Mouse (Mus musculus): ENCODE measurements around the gene Tm2d3. TPM values are rescaled to one million over a fixed set of nuclear protein-coding genes. Genes with fewer than 3 reads are reported as not detected.

Gene Tm2d3
- 71.6 and 72.1 TPM in 2 replicates for polyA plus RNA-seq (2014; fragmentation: Nextera tagmentation; extraction: Ambion mirVana)

DNA sequence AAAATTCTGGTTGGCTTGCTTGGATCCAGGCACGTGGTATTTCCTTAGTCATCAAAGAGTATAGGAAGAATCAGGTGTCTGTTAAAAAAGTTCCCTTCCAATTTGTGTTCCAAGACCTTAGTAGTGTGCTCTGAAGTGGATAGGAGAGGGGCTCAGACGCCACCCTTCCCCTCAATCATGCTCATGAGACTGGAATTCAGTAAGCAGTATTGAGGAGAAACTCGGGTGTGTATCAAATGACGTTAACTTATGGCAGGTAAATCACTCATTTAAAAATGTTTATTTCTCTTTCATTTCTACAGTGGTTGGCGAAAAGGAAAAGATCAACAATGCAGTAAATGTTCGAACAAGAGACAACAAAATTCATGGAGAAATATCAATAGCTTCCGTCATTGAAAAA, at the start of gene Tm2d3:
Gene Tm2d3, plus strand, starts transcription at position 301 of the 400 bp plus-strand sequence.
- Histone ChIP-seq H3K36me3 (ENCODE audit: control insufficient read depth, insufficient read depth, low read length) (no peaks in the 10 kb centered on the region), H3K4me1 (replicated peaks; ENCODE audit: control insufficient read depth, insufficient read depth, low read length) (0 out of 2 replicates have a peak, but pooled peaks cover 4% of the 10 kb centered on the region), H3K4me3 (ENCODE audit: low read depth, low read length) (no peak within 1 kb of the TSS), H3K4me2 (replicated peaks; ENCODE audit: low read depth, low read length) (no peak within 1 kb of the TSS), H3K9me3 (ENCODE audit: control insufficient read depth, low read length) (no peaks in the 10 kb centered on the region), H3K27ac (ENCODE audit: low read depth, low read length) (no peak within 1 kb of the TSS), H3K9ac (ENCODE audit: low read depth, low read length) (no peak within 1 kb of the TSS), H3K27me3 (ENCODE audit: control insufficient read depth, insufficient read depth, low read length) (no peaks in the 10 kb centered on the region)
- ATAC-seq (ENCODE audit: low FRiP score) (no peak), DNase-seq (ENCODE audit: low spot score) (no peak)
- 91% methylated on average over 7 of the region's 7 CpGs for WGBS

DNA sequence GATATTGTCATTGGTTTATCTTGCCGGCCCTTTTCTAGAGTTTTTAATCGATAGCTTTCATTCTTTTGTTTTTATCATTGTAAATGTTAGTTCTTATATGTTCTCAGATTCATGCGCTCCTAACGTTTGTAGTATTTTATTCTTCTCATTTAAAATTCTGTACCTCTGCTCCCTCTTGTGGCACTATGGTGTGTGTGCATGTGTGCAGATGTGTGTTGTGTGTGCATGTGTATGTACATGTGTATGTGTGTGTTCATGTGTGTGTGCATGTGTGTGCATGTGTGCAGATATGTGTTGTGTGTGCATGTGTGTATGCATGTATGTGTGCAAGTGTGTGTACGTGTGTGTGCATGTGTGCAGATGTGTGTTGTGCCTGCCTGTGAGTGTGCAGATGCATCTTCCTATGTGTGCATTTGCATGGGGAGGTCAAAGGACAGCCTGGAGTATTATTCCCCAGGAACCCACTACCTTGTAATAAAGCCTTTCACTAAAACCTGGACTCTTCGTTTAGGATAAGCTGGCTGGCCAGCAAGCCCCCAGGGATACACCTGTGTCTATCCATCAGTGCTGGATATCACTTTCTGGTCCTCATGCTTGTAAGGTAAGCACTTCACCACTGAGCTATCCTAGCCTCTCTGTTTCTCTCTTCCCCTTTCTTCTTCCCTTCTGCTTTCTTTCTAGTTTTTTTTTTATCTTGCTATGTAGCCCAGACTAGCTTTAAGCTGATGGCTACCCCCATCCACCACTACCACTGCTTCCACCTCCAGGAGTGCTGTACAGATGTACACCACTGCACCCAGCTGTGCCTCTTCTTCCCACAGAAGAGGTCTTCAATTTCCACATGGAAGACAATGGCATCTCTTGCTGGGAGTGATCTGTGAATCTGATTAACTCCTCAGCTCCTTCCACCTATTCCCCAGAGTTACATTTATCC, 48.3 kb upstream of the Tm2d3 start:
- Histone ChIP-seq H3K9ac (ENCODE audit: low read depth, low read length) (no peak overlapping the region), H3K9me3 (ENCODE audit: control insufficient read depth, low read length) (no peaks in the 10 kb centered on the region), H3K4me3 (ENCODE audit: low read depth, low read length) (no peak overlapping the region), H3K36me3 (ENCODE audit: control insufficient read depth, insufficient read depth, low read length) (no peaks in the 10 kb centered on the region), H3K27ac (ENCODE audit: low read depth, low read length) (no peak overlapping the region), H3K27me3 (ENCODE audit: control insufficient read depth, insufficient read depth, low read length) (peaks cover 4% of the 10 kb centered on the region; the same call in 1 of the 2 replicates), H3K4me2 (replicated peaks; ENCODE audit: low read depth, low read length) (no peak overlapping the region), H3K4me1 (replicated peaks; ENCODE audit: control insufficient read depth, insufficient read depth, low read length) (no peaks in the 10 kb centered on the region)
- whole genome bisulfite sequencing = 77% methylated on average over 6 of the region's 6 CpGs
- DNase-seq (ENCODE audit: low spot score) (peak; percentile 16), ATAC-seq (ENCODE audit: low FRiP score) (no peak)

DNA sequence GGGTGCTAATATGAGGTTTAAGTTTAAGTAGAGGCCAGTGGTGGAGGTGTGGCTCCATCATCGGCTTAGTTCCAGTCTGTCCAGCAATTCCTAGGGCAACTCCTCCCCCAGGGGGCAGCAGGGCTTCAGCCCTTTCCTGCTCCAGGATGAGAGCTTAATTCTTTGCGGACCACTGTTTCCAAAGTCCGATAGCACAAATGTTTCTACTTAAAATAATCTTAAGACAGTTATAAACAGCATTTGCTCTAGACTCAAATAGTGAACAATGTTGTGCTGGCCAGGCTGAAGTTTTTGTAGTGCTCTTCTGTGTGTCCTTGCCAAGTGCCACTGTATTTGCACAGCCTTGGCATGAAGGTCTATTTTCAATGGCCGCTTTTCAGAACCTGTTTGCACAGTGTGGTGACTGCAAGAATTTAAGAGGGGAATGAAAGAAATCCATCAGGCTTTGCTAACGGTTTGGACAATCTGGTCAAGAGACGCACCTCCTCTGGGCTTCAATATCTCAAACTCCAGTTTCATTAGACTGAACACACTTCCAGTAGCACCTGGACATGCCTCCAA, 47.0 kb upstream of the Tm2d3 start:
- no peak overlapping the region for H3K27ac ChIP-seq (ENCODE audit: low read depth, low read length)
- no peak overlapping the region for H3K9ac ChIP-seq (ENCODE audit: low read depth, low read length)
- no peaks in the 10 kb centered on the region for H3K9me3 ChIP-seq (ENCODE audit: control insufficient read depth, low read length)
- ATAC-seq (ENCODE audit: low FRiP score) = 0 out of 2 replicates have a peak, but pooled peaks have one; percentile 2
- no peaks in the 10 kb centered on the region for H3K4me1 ChIP-seq (replicated peaks; ENCODE audit: control insufficient read depth, insufficient read depth, low read length)
- DNase-seq (ENCODE audit: low spot score) = no peak
- H3K4me2 ChIP-seq (replicated peaks; ENCODE audit: low read depth, low read length) = peak overlapping the region; percentile 81
- no peaks in the 10 kb centered on the region for H3K36me3 ChIP-seq (ENCODE audit: control insufficient read depth, insufficient read depth, low read length)
- peak overlapping the region; percentile 54 for H3K4me3 ChIP-seq (ENCODE audit: low read depth, low read length)
- H3K27me3 ChIP-seq (ENCODE audit: control insufficient read depth, insufficient read depth, low read length) = peaks cover 4% of the 10 kb centered on the region; the same call in 1 of the 2 replicates
- WGBS = 45% methylated on average over 6 of the region's 6 CpGs

- DNase-seq (ENCODE audit: low spot score) (peak; percentile 96), ATAC-seq (ENCODE audit: low FRiP score) (peak; percentile 98)
- Histone ChIP-seq H3K36me3 (ENCODE audit: control insufficient read depth, insufficient read depth, low read length) (no peaks in the 10 kb centered on the region), H3K27me3 (ENCODE audit: control insufficient read depth, insufficient read depth, low read length) (peaks cover 4% of the 10 kb centered on the region; the same call in 1 of the 2 replicates), H3K9ac (ENCODE audit: low read depth, low read length) (peak within 1 kb of the TSS; percentile 69), H3K4me3 (ENCODE audit: low read depth, low read length) (peak within 1 kb of the TSS; percentile 54), H3K9me3 (ENCODE audit: control insufficient read depth, low read length) (no peaks in the 10 kb centered on the region), H3K27ac (ENCODE audit: low read depth, low read length) (peak within 1 kb of the TSS; percentile 61), H3K4me2 (replicated peaks; ENCODE audit: low read depth, low read length) (peak within 1 kb of the TSS; percentile 81), H3K4me1 (replicated peaks; ENCODE audit: control insufficient read depth, insufficient read depth, low read length) (no peaks in the 10 kb centered on the region)
- under 1% methylated on average over 49 of the region's 64 CpGs for WGBS
Observed at GRCm38 (mm10) chr7:65644643-65645351, 46.2 kb upstream of the Tm2d3 start, which contains the start of gene Tarsl2. Gene Tarsl2 (plus strand): TSS chr7:65644898.

GRCm38 (mm10) chr7:65645996-65646395, 45.0 kb upstream of the Tm2d3 start:
- Histone ChIP-seq H3K4me1 (replicated peaks; ENCODE audit: control insufficient read depth, insufficient read depth, low read length) (no peaks in the 10 kb centered on the region), H3K27ac (ENCODE audit: low read depth, low read length) (no peak overlapping the region), H3K9ac (ENCODE audit: low read depth, low read length) (no peak overlapping the region), H3K9me3 (ENCODE audit: control insufficient read depth, low read length) (no peaks in the 10 kb centered on the region), H3K36me3 (ENCODE audit: control insufficient read depth, insufficient read depth, low read length) (no peaks in the 10 kb centered on the region), H3K27me3 (ENCODE audit: control insufficient read depth, insufficient read depth, low read length) (peaks cover 4% of the 10 kb centered on the region; the same call in 1 of the 2 replicates), H3K4me3 (ENCODE audit: low read depth, low read length) (no peak overlapping the region), H3K4me2 (replicated peaks; ENCODE audit: low read depth, low read length) (no peak overlapping the region)
- no peak for DNase-seq (ENCODE audit: low spot score)
- 86% methylated on average over 8 of the region's 8 CpGs for WGBS
- no peak for ATAC-seq (ENCODE audit: low FRiP score)

DNA sequence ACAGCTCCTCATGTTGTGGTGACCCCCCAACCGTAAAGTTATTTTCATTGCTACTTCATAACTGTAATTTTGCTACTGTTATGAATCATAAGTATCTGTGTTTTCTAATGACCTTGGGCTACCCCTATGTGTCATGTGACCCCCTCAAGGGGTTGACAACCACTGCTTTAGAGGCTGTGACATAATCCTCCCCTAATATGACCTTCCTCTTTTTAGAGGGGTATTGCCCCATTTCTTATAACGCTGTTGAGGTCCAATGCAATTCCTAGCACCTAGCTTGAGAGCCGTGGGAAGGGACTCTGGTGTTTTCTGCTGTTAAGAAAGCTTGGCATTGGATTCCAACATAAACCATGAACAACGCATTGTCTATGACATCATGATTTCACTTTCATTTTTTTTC, 40.3 kb upstream of the Tm2d3 start:
- ATAC-seq (ENCODE audit: low FRiP score) = no peak
- WGBS = 86% methylated on average over 4 of the region's 4 CpGs

GRCm38 (mm10) chr7:65657490-65658120, 33.4 kb upstream of the Tm2d3 start:
- Histone ChIP-seq H3K4me3 (ENCODE audit: low read depth, low read length) (no peak overlapping the region), H3K9me3 (ENCODE audit: control insufficient read depth, low read length) (no peaks in the 10 kb centered on the region), H3K27ac (ENCODE audit: low read depth, low read length) (no peak overlapping the region), H3K36me3 (ENCODE audit: control insufficient read depth, insufficient read depth, low read length) (no peaks in the 10 kb centered on the region), H3K27me3 (ENCODE audit: control insufficient read depth, insufficient read depth, low read length) (no peaks in the 10 kb centered on the region), H3K9ac (ENCODE audit: low read depth, low read length) (no peak overlapping the region), H3K4me2 (replicated peaks; ENCODE audit: low read depth, low read length) (no peak overlapping the region), H3K4me1 (replicated peaks; ENCODE audit: control insufficient read depth, insufficient read depth, low read length) (no peaks in the 10 kb centered on the region)
- ATAC-seq (ENCODE audit: low FRiP score) (no peak), DNase-seq (ENCODE audit: low spot score) (no peak)
- 94% methylated on average over 2 of the region's 2 CpGs for WGBS

More for the DNA sequence above, 40.3 kb upstream of the Tm2d3 start:
- no peak overlapping the region for H3K4me2 ChIP-seq (replicated peaks; ENCODE audit: low read depth, low read length)
- no peak overlapping the region for H3K9ac ChIP-seq (ENCODE audit: low read depth, low read length)
- no peaks in the 10 kb centered on the region for H3K9me3 ChIP-seq (ENCODE audit: control insufficient read depth, low read length)
- H3K4me1 ChIP-seq (replicated peaks; ENCODE audit: control insufficient read depth, insufficient read depth, low read length) = no peaks in the 10 kb centered on the region
- H3K36me3 ChIP-seq (ENCODE audit: control insufficient read depth, insufficient read depth, low read length) = no peaks in the 10 kb centered on the region
- H3K27me3 ChIP-seq (ENCODE audit: control insufficient read depth, insufficient read depth, low read length) = no peaks in the 10 kb centered on the region
- DNase-seq (ENCODE audit: low spot score) = no peak
- H3K4me3 ChIP-seq (ENCODE audit: low read depth, low read length) = no peak overlapping the region
- H3K27ac ChIP-seq (ENCODE audit: low read depth, low read length) = no peak overlapping the region

GRCm38 (mm10) chr7:65663225-65663790, 27.7 kb upstream of the Tm2d3 start:
- Histone ChIP-seq H3K4me3 (ENCODE audit: low read depth, low read length) (no peak overlapping the region), H3K27me3 (ENCODE audit: control insufficient read depth, insufficient read depth, low read length) (no peaks in the 10 kb centered on the region), H3K4me2 (replicated peaks; ENCODE audit: low read depth, low read length) (no peak overlapping the region), H3K27ac (ENCODE audit: low read depth, low read length) (no peak overlapping the region), H3K9ac (ENCODE audit: low read depth, low read length) (no peak overlapping the region), H3K4me1 (replicated peaks; ENCODE audit: control insufficient read depth, insufficient read depth, low read length) (no peaks in the 10 kb centered on the region), H3K36me3 (ENCODE audit: control insufficient read depth, insufficient read depth, low read length) (no peaks in the 10 kb centered on the region), H3K9me3 (ENCODE audit: control insufficient read depth, low read length) (no peaks in the 10 kb centered on the region)
- no peak for DNase-seq (ENCODE audit: low spot score)
- no peak for ATAC-seq (ENCODE audit: low FRiP score)
- WGBS = 85% methylated on average over 11 of the region's 11 CpGs

Measured in hindbrain, embryonic 11.5 days (tissue).